Mouse (Mus musculus) left cerebral cortex, adult 2 months (tissue): ENCODE results near the gene Cebpb. TPM values are rescaled to one million over a fixed set of nuclear protein-coding genes. Genes with fewer than 3 reads are reported as not detected.
A peak's percentile ranks its signal among the peaks of the same experiment; 100 is the strongest.

Source experiments
- DNase-seq, 2 experiments: peaks; one replicate each; pipeline ENCODE4 v3.0.0; 2021 to 2022; ENCODE audit warnings: low spot score in 2 of 2, mixed read lengths in 1 of 2; ENCODE audit errors: extremely low spot score in 1 of 2
- H3K27ac ChIP-seq: fragments of 200-600 bp; 2 replicates; pipeline ENCODE4 v1.8.1; 2022
- H3K4me3 ChIP-seq: fragments of 200-600 bp; 2 replicates; pipeline ENCODE4 v1.8.1; 2022
- CTCF ChIP-seq: fragments of 200-600 bp; IDR thresholded peaks from 2 replicates; pipeline ENCODE4 v1.8.1; 2022; ENCODE audit warnings: antibody characterized with exemption, mild to moderate bottlenecking, moderate library complexity
- intact Hi-C: fragments of 180-260 bp; cut with DNase I; formaldehyde crosslinking; loops from one replicate; pipeline ENCODE4 v1.15.1; 2025
- total RNA-seq, 2 experiments: library from RNA; stranded (reverse); gene quantifications; 2 replicates each; pipeline ENCODE4 v1.2.3; 2021

Cebpb gene
- total RNA-seq, 2 experiments from 2014 or later, result 15.1 to 19.2 TPM

GRCm38 (mm10) chr2:167695491-167695890 is 6.8 kb downstream of the Cebpb start:
- no peak overlapping the region for H3K4me3 ChIP-seq
- DNase-seq, result no peak
- TF ChIP-seq CTCF, result no peak
- intact Hi-C loops, result no loop called here
- no peak overlapping the region for H3K27ac ChIP-seq

- intact Hi-C loops, result no loop called here
- no peak overlapping the region for H3K27ac ChIP-seq
- DNase-seq, result no peak
- no peak overlapping the region for H3K4me3 ChIP-seq
- no peak for TF ChIP-seq CTCF
These were observed 7.4 kb downstream of the Cebpb start for GRCm38 (mm10) chr2:167696143-167696542.

GRCm38 (mm10) chr2:167697902-167698301 is 9.2 kb downstream of the Cebpb start:
- intact Hi-C loops, result no loop called here
- DNase-seq, result no peak
- TF ChIP-seq CTCF, result no peak
- no peak overlapping the region for H3K4me3 ChIP-seq
- no peak overlapping the region for H3K27ac ChIP-seq

GRCm38 (mm10) chr2:167700018-167700417 is 11.3 kb downstream of the Cebpb start:
- no peak overlapping the region for H3K27ac ChIP-seq
- H3K4me3 ChIP-seq, result no peak overlapping the region
- DNase-seq, result no peak
- intact Hi-C loops, result no loop called here
- TF ChIP-seq CTCF, result no peak

- intact Hi-C loops, result no loop called here
- DNase-seq, result no peak
- no peak for TF ChIP-seq CTCF
These were observed 12.8 kb downstream of the Cebpb start for GRCm38 (mm10) chr2:167701472-167701871.

GRCm38 (mm10) chr2:167702126-167702525 is 13.4 kb downstream of the Cebpb start:
- no peak for DNase-seq
- no peak overlapping the region for H3K4me3 ChIP-seq
- intact Hi-C loops, result no loop called here
- H3K27ac ChIP-seq, result no peak overlapping the region
- no peak for TF ChIP-seq CTCF

More at GRCm38 (mm10) chr2:167701472-167701871, 12.8 kb downstream of the Cebpb start:
- H3K27ac ChIP-seq, result no peak overlapping the region
- no peak overlapping the region for H3K4me3 ChIP-seq

GRCm38 (mm10) chr2:167704409-167704808 is 15.7 kb downstream of the Cebpb start:
- H3K4me3 ChIP-seq, result no peak overlapping the region
- no peak for DNase-seq
- TF ChIP-seq CTCF, result no peak
- H3K27ac ChIP-seq, result no peak overlapping the region
- intact Hi-C loops, result no loop called here

GRCm38 (mm10) chr2:167706183-167706939 is 17.6 kb downstream of the Cebpb start:
- H3K27ac ChIP-seq, result no peak overlapping the region
- TF ChIP-seq CTCF, result no peak
- DNase-seq, result no peak
- no peak overlapping the region for H3K4me3 ChIP-seq
- intact Hi-C loops, result no loop called here

- TF ChIP-seq CTCF, result no peak
- DNase-seq, result no peak
- Histone ChIP-seq H3K4me3 (no peak overlapping the region), H3K27ac (no peak overlapping the region)
- intact Hi-C loops, result no loop called here
These were observed 19.7 kb downstream of the Cebpb start for GRCm38 (mm10) chr2:167708373-167708772.

GRCm38 (mm10) chr2:167709969-167710368 is 21.3 kb downstream of the Cebpb start:
- intact Hi-C loops, result no loop called here
- TF ChIP-seq CTCF, result no peak
- H3K27ac ChIP-seq, result no peak overlapping the region

GRCm38 (mm10) chr2:167710574-167710973 is 21.9 kb downstream of the Cebpb start:
- Histone ChIP-seq H3K27ac (no peak overlapping the region), H3K4me3 (no peak overlapping the region)
- intact Hi-C loops, result no loop called here
- no peak for TF ChIP-seq CTCF
- DNase-seq, result no peak

More at GRCm38 (mm10) chr2:167709969-167710368, 21.3 kb downstream of the Cebpb start:
- DNase-seq, result no peak
- no peak overlapping the region for H3K4me3 ChIP-seq

GRCm38 (mm10) chr2:167712872-167713821 is 24.4 kb downstream of the Cebpb start:
- TF ChIP-seq CTCF, result peak; percentile 53

More at GRCm38 (mm10) chr2:167712872-167713821, 24.4 kb downstream of the Cebpb start:
- intact Hi-C loops, result no loop called here
- no peak for DNase-seq
- Histone ChIP-seq H3K27ac (no peak overlapping the region), H3K4me3 (no peak overlapping the region)
